Mouse (Mus musculus) forebrain, postnatal 0 days (tissue): ENCODE measurements at regions not wholly inside any gene's neighbourhood (a gene's known extent, or its start where the extent isn't known, plus 50 kb on each side); places are given as distances from the start of the nearest gene placed in this dataset.
A peak's percentile ranks its signal among the peaks of the same experiment; 100 is the strongest.

ENCODE experiments used
- ATAC-seq: fragments of 200-750 bp; cut with Nextera tagmentation; 2 replicates; pipeline ENCODE4 v1.8.0; 2017; ENCODE audit warnings: mild to moderate bottlenecking, moderate library complexity
- DNase-seq: peaks from one replicate; pipeline ENCODE4 v3.0.0-alpha.2; 2015
- H3K27ac ChIP-seq: fragments of 300-500 bp; sonication (generic); 2 replicates; pipeline ENCODE4 v1.5.1; 2014; ENCODE audit warnings: low read depth, mild to moderate bottlenecking, antibody characterized with exemption, low read length, moderate library complexity, mixed read lengths
- H3K27me3 ChIP-seq: fragments of 300-500 bp; sonication (generic); 2 replicates; pipeline ENCODE4 v1.6.1; 2014; ENCODE audit warnings: mild to moderate bottlenecking, low read length, mixed read lengths; ENCODE audit not compliant: insufficient read depth
- H3K36me3 ChIP-seq: fragments of 300-500 bp; sonication (generic); 2 replicates; pipeline ENCODE4 v1.6.1; 2014; ENCODE audit warnings: mild to moderate bottlenecking, moderate library complexity; ENCODE audit not compliant: insufficient read depth
- H3K4me1 ChIP-seq: fragments of 300-500 bp; sonication (generic); 2 replicates; pipeline ENCODE4 v1.6.1; 2014; ENCODE audit warnings: antibody characterized with exemption; ENCODE audit not compliant: insufficient read depth
- H3K4me2 ChIP-seq: fragments of 300-500 bp; sonication (generic); 2 replicates; pipeline ENCODE4 v1.6.1; 2014; ENCODE audit warnings: low read depth, mild to moderate bottlenecking, moderate library complexity
- H3K4me3 ChIP-seq: fragments of 300-500 bp; sonication (generic); 2 replicates; pipeline ENCODE4 v1.5.1; 2014; ENCODE audit warnings: low read depth, low read length, mixed read lengths
- H3K9ac ChIP-seq: fragments of 300-500 bp; sonication (generic); 2 replicates; pipeline ENCODE4 v1.6.1; 2014; ENCODE audit warnings: mild to moderate bottlenecking
- H3K9me3 ChIP-seq: fragments of 300-500 bp; sonication (generic); 2 replicates; pipeline ENCODE4 v1.6.1; 2016; ENCODE audit warnings: low read length
- CTCF ChIP-seq: sonication (generic); IDR thresholded peaks from 2 replicates; pipeline ENCODE4 v1.5.1; 2016; ENCODE audit warnings: antibody characterized with exemption, control low read depth, low read depth
- WGBS: fragments of 180-500 bp; shearing (Covaris S2); extraction: QIAGEN DNeasy Blood & Tissue Kit; methylation state at CpG from one replicate; pipeline ENCODE4 v1.1.7; 2014; 5-methylcytosine and 5-hydroxymethylcytosine counted together

DNA sequence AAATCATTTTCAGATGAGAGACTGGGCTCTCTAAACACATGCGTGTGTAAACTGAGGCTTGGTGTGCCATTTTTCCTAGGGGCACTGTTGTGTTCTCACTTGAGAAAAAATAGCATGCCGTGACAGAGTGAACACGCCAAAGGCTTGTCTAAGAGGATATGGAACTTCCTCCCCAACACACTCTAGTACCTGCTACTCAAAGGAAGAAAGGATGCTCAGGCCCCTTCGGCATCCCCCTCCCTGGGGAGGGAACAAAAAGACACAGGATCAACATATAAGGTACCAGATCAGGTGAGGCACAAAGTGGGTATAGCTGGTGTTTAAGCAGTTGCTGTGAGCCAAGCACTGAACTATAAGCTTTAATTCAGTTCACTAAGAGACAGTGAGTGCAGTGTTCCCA is 74.0 kb upstream of the Sesn3 start:
- 93% methylated on average over 4 of the region's 4 CpGs for WGBS
- DNase-seq (no peak), ATAC-seq (no peak)
- TF ChIP-seq CTCF, result no peak
- no peak overlapping the region for H3K27ac ChIP-seq
- no peak overlapping the region for H3K4me3 ChIP-seq
- H3K4me1 ChIP-seq, result no peaks in the 10 kb centered on the region
- no peaks in the 10 kb centered on the region for H3K36me3 ChIP-seq
- H3K27me3 ChIP-seq, result no peaks in the 10 kb centered on the region
- H3K4me2 ChIP-seq, result no peak overlapping the region
- H3K9ac ChIP-seq, result no peak overlapping the region
- H3K9me3 ChIP-seq, result no peaks in the 10 kb centered on the region

DNA sequence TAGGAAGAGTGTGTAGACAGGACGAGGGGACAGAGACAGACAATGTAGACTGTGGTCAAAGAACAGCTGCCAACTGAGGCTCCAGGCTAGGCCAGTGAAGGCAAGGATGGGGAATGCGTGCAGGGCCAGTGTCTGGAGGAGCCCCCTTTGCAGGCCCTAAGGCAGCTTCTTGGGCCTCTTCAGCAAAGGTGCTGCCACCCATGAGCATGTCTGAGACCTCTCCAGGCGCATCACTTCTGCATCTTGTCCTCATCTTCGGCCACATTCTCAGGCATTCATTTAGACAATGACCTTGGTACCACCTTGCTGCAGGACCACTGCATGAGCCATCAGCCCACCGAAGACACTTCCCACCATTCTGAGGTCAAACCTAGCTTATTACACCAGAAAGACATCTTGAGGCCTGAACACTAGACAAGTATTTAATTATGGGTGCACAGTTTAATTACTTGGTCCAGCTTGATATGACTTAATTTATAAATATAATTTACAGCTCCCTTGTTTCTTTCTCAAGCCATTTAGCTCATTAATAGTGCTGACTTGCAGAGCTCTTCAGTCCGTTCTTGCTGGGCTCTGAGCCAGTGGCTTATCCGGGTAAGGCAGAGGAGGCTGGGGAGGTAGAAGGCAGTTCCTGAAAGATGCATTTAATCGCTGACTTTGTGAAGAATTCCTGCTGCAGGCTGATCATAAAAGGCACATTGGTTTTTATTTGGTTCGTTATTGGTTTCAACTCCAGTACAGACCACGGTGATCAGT is 72.1 kb upstream of the Sesn3 start:
- Histone ChIP-seq H3K9me3 (no peaks in the 10 kb centered on the region), H3K27me3 (no peaks in the 10 kb centered on the region), H3K27ac (no peak overlapping the region), H3K36me3 (no peaks in the 10 kb centered on the region), H3K4me2 (no peak overlapping the region), H3K4me1 (no peaks in the 10 kb centered on the region), H3K9ac (no peak overlapping the region), H3K4me3 (no peak overlapping the region)
- no peak for DNase-seq
- no peak for TF ChIP-seq CTCF
- ATAC-seq, result no peak
- WGBS, result 68% methylated on average over 10 of the region's 10 CpGs

DNA sequence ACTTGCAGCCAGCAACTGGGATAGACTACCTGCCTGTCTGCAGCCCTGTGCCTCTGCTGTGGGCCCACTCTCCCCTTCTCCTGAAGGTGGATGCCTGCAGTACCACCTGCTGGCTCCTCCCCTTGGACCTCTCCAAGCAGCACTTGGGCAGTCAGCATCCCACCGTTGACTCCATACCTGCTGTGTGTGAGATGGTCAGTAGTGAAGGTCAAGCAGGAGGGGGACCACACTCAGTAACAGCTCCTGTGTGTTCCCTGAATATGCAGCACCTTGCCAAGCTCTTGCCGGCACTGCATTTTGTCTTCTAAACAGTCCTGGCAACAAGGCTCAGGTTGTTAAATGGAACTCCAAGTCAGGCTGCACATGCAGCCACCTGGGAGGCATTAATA is 71.6 kb upstream of the Sesn3 start:
- Histone ChIP-seq H3K36me3 (no peaks in the 10 kb centered on the region), H3K9ac (no peak overlapping the region), H3K9me3 (no peaks in the 10 kb centered on the region), H3K27me3 (no peaks in the 10 kb centered on the region), H3K27ac (no peak overlapping the region), H3K4me2 (no peak overlapping the region), H3K4me1 (no peaks in the 10 kb centered on the region), H3K4me3 (no peak overlapping the region)
- WGBS, result 63% methylated on average over 2 of the region's 2 CpGs
- no peak for TF ChIP-seq CTCF
- DNase-seq (no peak), ATAC-seq (no peak)

DNA sequence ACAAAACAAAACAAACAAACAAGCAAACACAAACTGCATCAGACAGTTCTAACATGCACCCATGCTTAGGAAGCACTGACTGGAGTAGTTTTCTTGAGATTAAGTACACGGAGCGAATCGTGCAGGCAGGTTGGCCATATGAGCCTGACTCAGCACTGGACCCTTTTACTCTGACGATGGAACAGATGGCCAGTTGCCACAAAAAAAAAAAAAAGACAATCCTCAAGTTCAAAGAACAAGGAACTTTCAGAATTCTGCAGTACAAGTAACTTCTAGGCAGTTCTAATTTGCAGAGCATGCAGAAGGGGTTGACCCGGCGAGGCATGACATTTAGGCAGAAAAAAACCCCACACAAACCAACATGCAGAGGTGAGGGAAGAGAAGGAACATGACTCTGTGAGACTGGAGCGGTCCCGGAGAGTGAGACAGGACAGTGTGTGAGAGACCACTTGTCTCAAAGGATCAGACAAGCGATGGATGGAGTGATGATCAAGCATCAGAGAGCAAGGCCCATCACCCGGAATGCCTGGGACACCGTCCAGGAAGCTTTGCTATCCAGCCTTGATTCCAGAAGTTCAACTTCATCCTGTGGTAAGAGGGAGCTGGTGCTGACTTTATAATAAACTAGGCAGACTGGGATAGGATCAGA is 71.0 kb upstream of the Sesn3 start:
- no peak for ATAC-seq

DNA sequence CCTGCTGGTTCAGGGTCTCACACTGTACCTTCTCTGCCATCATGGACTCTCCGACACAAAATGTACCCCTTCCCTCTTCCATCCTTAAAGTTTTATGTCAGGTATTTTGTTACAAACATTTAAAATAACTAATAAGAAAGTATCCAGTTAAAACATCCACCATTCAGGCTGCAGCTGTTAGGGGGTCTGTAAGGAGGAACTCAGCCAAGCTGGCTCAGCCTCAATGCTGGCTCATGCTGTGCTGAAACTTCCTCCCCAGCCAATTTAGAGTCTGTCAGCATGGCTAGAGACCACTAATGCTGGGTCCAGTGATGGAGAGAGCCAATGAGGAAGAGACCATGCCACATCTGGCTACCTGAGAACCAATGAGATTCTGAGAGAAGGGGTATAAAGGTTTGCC is 70.0 kb upstream of the Sesn3 start:
- Histone ChIP-seq H3K27me3 (no peaks in the 10 kb centered on the region), H3K27ac (no peak overlapping the region), H3K9ac (no peak overlapping the region), H3K4me2 (no peak overlapping the region), H3K4me1 (no peaks in the 10 kb centered on the region), H3K36me3 (no peaks in the 10 kb centered on the region), H3K4me3 (no peak overlapping the region), H3K9me3 (no peaks in the 10 kb centered on the region)
- ATAC-seq (no peak; the same call in 1 of the 2 replicates), DNase-seq (peak; percentile 12)
- 97% methylated on average over 1 of the region's 1 CpGs for WGBS
- no peak for TF ChIP-seq CTCF

More for the DNA sequence above, 71.0 kb upstream of the Sesn3 start:
- no peak for DNase-seq
- Histone ChIP-seq H3K36me3 (no peaks in the 10 kb centered on the region), H3K27ac (no peak overlapping the region), H3K4me1 (no peaks in the 10 kb centered on the region), H3K27me3 (no peaks in the 10 kb centered on the region), H3K4me2 (no peak overlapping the region), H3K9ac (no peak overlapping the region), H3K4me3 (no peak overlapping the region), H3K9me3 (no peaks in the 10 kb centered on the region)
- TF ChIP-seq CTCF, result no peak
- WGBS, result 85% methylated on average over 11 of the region's 11 CpGs

DNA sequence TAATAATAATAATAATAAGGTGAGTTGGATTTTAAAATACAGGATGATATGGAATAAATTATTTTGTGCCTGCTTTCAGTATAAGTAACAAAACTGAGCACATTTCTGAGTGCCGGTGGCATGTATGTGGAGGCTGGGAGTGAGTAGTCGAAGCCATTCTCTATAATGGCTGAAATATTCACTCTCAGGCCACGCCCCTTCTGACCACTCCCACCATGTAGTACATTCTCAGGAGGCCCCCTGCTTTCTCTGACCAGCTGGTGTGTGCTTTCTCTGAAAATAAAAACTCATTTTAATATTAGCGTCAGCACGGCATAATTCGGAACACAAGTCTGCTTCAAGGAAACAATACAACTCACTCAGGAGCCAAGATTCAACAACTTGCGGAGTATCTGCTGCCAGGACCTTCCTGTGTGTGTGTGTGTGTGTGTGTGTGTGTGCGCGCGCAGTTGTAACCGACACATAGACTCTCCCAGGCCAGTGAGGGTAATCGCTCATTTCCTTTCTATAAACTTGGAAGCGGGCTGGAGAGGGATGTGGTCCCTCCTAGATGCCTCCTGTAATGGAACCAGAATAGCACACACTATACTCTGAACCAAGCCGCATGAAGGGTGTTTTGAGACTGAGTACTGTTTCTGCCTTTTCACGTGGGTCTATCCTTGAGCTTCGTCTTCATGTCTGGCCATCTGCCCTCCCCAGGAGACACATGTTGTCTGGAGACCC is 67.9 kb upstream of the Sesn3 start:
- TF ChIP-seq CTCF, result no peak

DNA sequence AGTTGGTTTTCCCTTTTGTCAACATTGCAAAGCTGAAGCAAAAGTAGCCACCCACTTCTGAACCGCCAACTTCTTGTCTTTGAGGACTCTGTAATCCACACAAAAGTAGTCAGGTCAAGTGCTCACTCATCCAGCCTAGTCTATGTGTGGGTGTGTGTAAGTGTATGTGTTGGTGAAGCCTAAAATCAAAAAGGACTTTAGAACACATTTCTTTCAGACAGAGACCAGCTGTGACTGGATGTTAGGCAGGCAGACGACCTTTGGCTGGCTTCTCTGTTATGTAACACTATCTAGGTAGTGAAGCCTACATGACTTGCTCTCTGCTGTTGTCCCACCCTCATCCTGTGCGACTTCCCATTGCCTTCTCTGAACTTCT is 67.3 kb upstream of the Sesn3 start:
- Histone ChIP-seq H3K4me2 (no peak overlapping the region), H3K9me3 (no peaks in the 10 kb centered on the region), H3K27me3 (no peaks in the 10 kb centered on the region), H3K4me3 (no peak overlapping the region), H3K27ac (no peak overlapping the region), H3K36me3 (no peaks in the 10 kb centered on the region), H3K4me1 (no peaks in the 10 kb centered on the region), H3K9ac (no peak overlapping the region)
- DNase-seq, result no peak
- WGBS, result 85% methylated on average over 3 of the region's 3 CpGs
- no peak for ATAC-seq
- TF ChIP-seq CTCF, result no peak

More for the DNA sequence above, 67.9 kb upstream of the Sesn3 start:
- ATAC-seq (no peak), DNase-seq (no peak)
- Histone ChIP-seq H3K27ac (no peak overlapping the region), H3K4me2 (no peak overlapping the region), H3K9me3 (no peaks in the 10 kb centered on the region), H3K4me1 (no peaks in the 10 kb centered on the region), H3K4me3 (no peak overlapping the region), H3K36me3 (no peaks in the 10 kb centered on the region), H3K27me3 (no peaks in the 10 kb centered on the region), H3K9ac (no peak overlapping the region)
- WGBS, result 78% methylated on average over 16 of the region's 16 CpGs
